In genomic region chr7:49476666-49477065, GRCm38 (mm10) we compare ENCODE assay signal across 8 mouse cellular contexts.
DNase-seq lines count a peak whose midpoint lies in the region; ATAC-seq lines count a peak whose summit lies in the region.
"Had no signal": no experiment of that assay in that cellular context is flagged by ENCODE, and none has a peak within 500 bp of the region (broad histone marks: within the 10 kb centered on the region; RNA-seq: fewer than 3 reads in every experiment).

No protein-coding gene starts in this region.

- no peak overlapping the region for H3K4me2 ChIP-seq in embryonic facial prominence, embryonic 11.5 days (ENCODE audit: low read depth, low read length)

- H3K27ac ChIP-seq in embryonic facial prominence, embryonic 11.5 days (replicated peaks; ENCODE audit: low read depth, low read length), result no peak overlapping the region
- no peak overlapping the region for H3K27ac ChIP-seq in limb, embryonic 10.5 days

- no peak for ATAC-seq in embryonic facial prominence, embryonic 11.5 days (replicated peaks; ENCODE audit: insufficient number of reproducible peaks, low FRiP score, low TSS enrichment, low read depth)

- WGBS in embryonic facial prominence, embryonic 11.5 days, result 57% methylated on average over 5 of the region's 5 CpGs
- 55% methylated on average over 5 of the region's 5 CpGs for WGBS in limb, embryonic 10.5 days

- DNase-seq in left cerebral cortex, postnatal 14 days (ENCODE audit: low spot score in 2 of 2), result peak; percentile 67 to 70
- no peak for DNase-seq in left cerebral cortex, adult 8-10 months (ENCODE audit: low spot score in 2 of 2)
- DNase-seq in NIH3T3 (ENCODE audit: low read depth), result peak; percentile 53
- peak; percentile 61 for DNase-seq in embryonic facial prominence, embryonic 11.5 days (ENCODE audit: low spot score)
- DNase-seq in limb, embryonic 10.5 days (ENCODE audit: low spot score), result peak; percentile 60
- DNase-seq in retina, embryonic 14.5 days (ENCODE audit: low spot score), result peak; percentile 49
- no peak for DNase-seq in cerebellum, adult 9-10 months

- H3K4me3 ChIP-seq in embryonic facial prominence, embryonic 11.5 days (ENCODE audit: low read depth, low read length), result no peak overlapping the region
- H3K4me3 ChIP-seq in limb, embryonic 10.5 days, result no peak overlapping the region
- H3K4me3 ChIP-seq: erythroblast, embryonic 14.5 days had no signal

- no peaks in the 10 kb centered on the region for H3K36me3 ChIP-seq in embryonic facial prominence, embryonic 11.5 days (replicated peaks; ENCODE audit: control insufficient read depth, insufficient read depth, low read depth, low read length)
- no peaks in the 10 kb centered on the region for H3K36me3 ChIP-seq in limb, embryonic 10.5 days

- H3K4me1 ChIP-seq in embryonic facial prominence, embryonic 11.5 days (ENCODE audit: control insufficient read depth, insufficient read depth, low read length), result no peaks in the 10 kb centered on the region
- peaks cover 23% of the 10 kb centered on the region for H3K4me1 ChIP-seq in limb, embryonic 10.5 days

- H3K9me3 ChIP-seq in embryonic facial prominence, embryonic 11.5 days (replicated peaks; ENCODE audit: control insufficient read depth, low read length), result no peaks in the 10 kb centered on the region
- no peaks in the 10 kb centered on the region for H3K9me3 ChIP-seq in limb, embryonic 10.5 days (replicated peaks)

- intact Hi-C loops in left cerebral cortex, postnatal 14 days (cut with DNase I), result no loop called here

- H3K27me3 ChIP-seq in embryonic facial prominence, embryonic 11.5 days (ENCODE audit: control insufficient read depth, insufficient read depth, low read length), result no peaks in the 10 kb centered on the region
- no peaks in the 10 kb centered on the region for H3K27me3 ChIP-seq in limb, embryonic 10.5 days (ENCODE audit: low read depth, poor library complexity, severe bottlenecking)

- no peak overlapping the region for H3K9ac ChIP-seq in embryonic facial prominence, embryonic 11.5 days (replicated peaks; ENCODE audit: low read length)

Comparison
In these comparisons a context has a peak if more than half of its experiments do, and no peak if none do; other contexts are left out.
1. DNase-seq: peak in left cerebral cortex, postnatal 14 days (2 of 2), NIH3T3 (single experiment), embryonic facial prominence, embryonic 11.5 days (single experiment), limb, embryonic 10.5 days (single experiment) and retina, embryonic 14.5 days (single experiment); none in left cerebral cortex, adult 8-10 months (0 of 2) and cerebellum, adult 9-10 months (single experiment).